ENCODE assay signal across 12 mouse cellular contexts in genomic region chr3:17613486-17613885, GRCm38 (mm10).
DNase-seq lines count a peak whose midpoint lies in the region; ATAC-seq and TF ChIP-seq lines count a peak whose summit lies in the region.
"Had no signal": no experiment of that assay in that cellular context is flagged by ENCODE, and none has a peak within 500 bp of the region (broad histone marks: within the 10 kb centered on the region; RNA-seq: fewer than 3 reads in every experiment).

No protein-coding gene starts in this region.

- H3K9ac ChIP-seq in heart, postnatal 0 days (replicated peaks; ENCODE audit: low read depth, low read length) = no peak overlapping the region
- H3K9ac ChIP-seq in heart, embryonic 12.5 days = no peak overlapping the region
- H3K9ac ChIP-seq in midbrain, embryonic 11.5 days (ENCODE audit: low read length) = no peak overlapping the region
- no peak overlapping the region for H3K9ac ChIP-seq in midbrain, embryonic 13.5 days (replicated peaks)
- H3K9ac ChIP-seq in stomach, postnatal 0 days (ENCODE audit: low read length) = no peak overlapping the region
- H3K9ac ChIP-seq: embryonic facial prominence, embryonic 13.5 days; lung, embryonic 15.5 days had no signal

- TF ChIP-seq POLR2A in brain, embryonic 14.5 days (IDR thresholded peaks at IDR 0.05; ENCODE audit: borderline replicate concordance, extremely low read depth, insufficient read depth, insufficient read length, poor library complexity, severe bottlenecking) = no peak

- no peak overlapping the region for H3K27ac ChIP-seq in heart, postnatal 0 days (ENCODE audit: low read depth)
- H3K27ac ChIP-seq in heart, embryonic 12.5 days (ENCODE audit: poor library complexity, severe bottlenecking) = no peak overlapping the region
- no peak overlapping the region for H3K27ac ChIP-seq in midbrain, embryonic 11.5 days (ENCODE audit: low read depth, low read length)
- no peak overlapping the region for H3K27ac ChIP-seq in midbrain, embryonic 13.5 days
- no peak overlapping the region for H3K27ac ChIP-seq in stomach, postnatal 0 days (replicated peaks)
- H3K27ac ChIP-seq: embryonic facial prominence, embryonic 13.5 days; lung, embryonic 15.5 days had no signal

- H3K9me3 ChIP-seq in heart, postnatal 0 days (replicated peaks; ENCODE audit: control insufficient read depth, low read length) = no peaks in the 10 kb centered on the region
- H3K9me3 ChIP-seq in heart, embryonic 12.5 days (replicated peaks) = no peaks in the 10 kb centered on the region
- no peaks in the 10 kb centered on the region for H3K9me3 ChIP-seq in midbrain, embryonic 11.5 days (ENCODE audit: control insufficient read depth, low read length)
- no peaks in the 10 kb centered on the region for H3K9me3 ChIP-seq in midbrain, embryonic 13.5 days
- H3K9me3 ChIP-seq in stomach, postnatal 0 days (ENCODE audit: control insufficient read depth, low read length) = no peaks in the 10 kb centered on the region
- H3K9me3 ChIP-seq: embryonic facial prominence, embryonic 13.5 days; lung, embryonic 15.5 days had no signal

- no peak for ATAC-seq in heart, postnatal 0 days (ENCODE audit: insufficient read depth, low read depth)
- ATAC-seq in heart, embryonic 12.5 days (ENCODE audit: insufficient number of reproducible peaks, low FRiP score) = no peak
- 0 out of 2 replicates have a peak, but pooled peaks have one; percentile 35 for ATAC-seq in midbrain, embryonic 11.5 days (ENCODE audit: low FRiP score)
- ATAC-seq in midbrain, embryonic 13.5 days = no peak
- ATAC-seq in stomach, postnatal 0 days (ENCODE audit: low FRiP score, low TSS enrichment) = no peak

- H3K4me1 ChIP-seq in heart, postnatal 0 days (ENCODE audit: control insufficient read depth, insufficient read depth) = 0 out of 2 replicates have a peak, but pooled peaks cover 6% of the 10 kb centered on the region
- H3K4me1 ChIP-seq in heart, embryonic 12.5 days (replicated peaks) = 0 out of 2 replicates have a peak, but pooled peaks cover 5% of the 10 kb centered on the region
- H3K4me1 ChIP-seq in midbrain, embryonic 11.5 days (ENCODE audit: control insufficient read depth, insufficient read depth, low read length) = no peaks in the 10 kb centered on the region
- H3K4me1 ChIP-seq in midbrain, embryonic 13.5 days (replicated peaks) = peaks cover 8% of the 10 kb centered on the region
- no peaks in the 10 kb centered on the region for H3K4me1 ChIP-seq in stomach, postnatal 0 days (replicated peaks; ENCODE audit: control insufficient read depth, insufficient read depth)
- H3K4me1 ChIP-seq: embryonic facial prominence, embryonic 13.5 days; lung, embryonic 15.5 days had no signal

- no peak for TF ChIP-seq EP300 in heart, postnatal 0 days (IDR thresholded peaks at IDR 0.05; ENCODE audit: low read depth)
- TF ChIP-seq EP300 in stomach, postnatal 0 days (optimal IDR thresholded peaks at IDR 0.05) = no peak

- no peak overlapping the region for H3K4me3 ChIP-seq in heart, postnatal 0 days (ENCODE audit: low read depth, low read length)
- no peak overlapping the region for H3K4me3 ChIP-seq in heart, embryonic 12.5 days
- H3K4me3 ChIP-seq in midbrain, embryonic 11.5 days (ENCODE audit: low read depth, low read length) = no peak overlapping the region
- no peak overlapping the region for H3K4me3 ChIP-seq in midbrain, embryonic 13.5 days (replicated peaks)
- no peak overlapping the region for H3K4me3 ChIP-seq in stomach, postnatal 0 days (ENCODE audit: low read depth, low read length)
- H3K4me3 ChIP-seq: embryonic facial prominence, embryonic 13.5 days; lung, embryonic 15.5 days had no signal

- no peak for DNase-seq in heart, postnatal 0 days (ENCODE audit: low spot score)
- DNase-seq in midbrain, embryonic 11.5 days (ENCODE audit: low spot score, missing footprints) = peak; percentile 87
- DNase-seq in brain, embryonic 14.5 days (ENCODE audit: low read depth) = no peak
- no peak for DNase-seq in stomach, postnatal 0 days (ENCODE audit: low spot score)
- DNase-seq in ovary, adult 18-20 months (ENCODE audit: low spot score) = no peak
- DNase-seq: kidney, adult 11 months; layer of hippocampus, postnatal 36 days; right cerebral cortex, postnatal 14 days had no signal

- no peaks in the 10 kb centered on the region for H3K36me3 ChIP-seq in heart, postnatal 0 days (replicated peaks; ENCODE audit: control insufficient read depth, insufficient read depth, low read length)
- H3K36me3 ChIP-seq in heart, embryonic 12.5 days = no peaks in the 10 kb centered on the region
- H3K36me3 ChIP-seq in midbrain, embryonic 11.5 days (ENCODE audit: control insufficient read depth, insufficient read depth, low read length) = no peaks in the 10 kb centered on the region
- no peaks in the 10 kb centered on the region for H3K36me3 ChIP-seq in midbrain, embryonic 13.5 days
- H3K36me3 ChIP-seq in stomach, postnatal 0 days (ENCODE audit: control insufficient read depth, insufficient read depth, low read length) = no peaks in the 10 kb centered on the region
- H3K36me3 ChIP-seq: embryonic facial prominence, embryonic 13.5 days; lung, embryonic 15.5 days had no signal

- TF ChIP-seq CTCF in heart, postnatal 0 days (IDR thresholded peaks at IDR 0.05; ENCODE audit: low read depth) = 0 out of 2 replicates have a peak, but pooled peaks have one; percentile 12
- peak; percentile 47; the same call in 1 of the 2 replicates for TF ChIP-seq CTCF in brain, embryonic 14.5 days (IDR thresholded peaks at IDR 0.05; ENCODE audit: borderline replicate concordance, extremely low read depth, insufficient read depth, insufficient read length)
- peak; percentile 24; the same call in 1 of the 2 replicates for TF ChIP-seq CTCF in stomach, postnatal 0 days (IDR thresholded peaks at IDR 0.05; ENCODE audit: low read depth)

- H3K27me3 ChIP-seq in heart, postnatal 0 days (ENCODE audit: control insufficient read depth, insufficient read depth, low read length) = no peaks in the 10 kb centered on the region
- H3K27me3 ChIP-seq in heart, embryonic 12.5 days (replicated peaks) = no peaks in the 10 kb centered on the region
- no peaks in the 10 kb centered on the region for H3K27me3 ChIP-seq in midbrain, embryonic 11.5 days (ENCODE audit: control insufficient read depth, insufficient read depth, low read length)
- H3K27me3 ChIP-seq in midbrain, embryonic 13.5 days = no peaks in the 10 kb centered on the region
- H3K27me3 ChIP-seq in stomach, postnatal 0 days (ENCODE audit: control insufficient read depth, insufficient read depth, low read length) = no peaks in the 10 kb centered on the region
- H3K27me3 ChIP-seq: embryonic facial prominence, embryonic 13.5 days; lung, embryonic 15.5 days had no signal

- no peak overlapping the region for H3K4me2 ChIP-seq in heart, postnatal 0 days (ENCODE audit: low read depth, low read length)
- H3K4me2 ChIP-seq in heart, embryonic 12.5 days = no peak overlapping the region
- H3K4me2 ChIP-seq in midbrain, embryonic 11.5 days = no peak overlapping the region
- no peak overlapping the region for H3K4me2 ChIP-seq in midbrain, embryonic 13.5 days (replicated peaks)
- no peak overlapping the region for H3K4me2 ChIP-seq in stomach, postnatal 0 days (replicated peaks; ENCODE audit: low read depth)
- H3K4me2 ChIP-seq: embryonic facial prominence, embryonic 13.5 days; lung, embryonic 15.5 days had no signal

- 76% methylated on average over 1 of the region's 1 CpGs for WGBS in heart, postnatal 0 days
- 90% methylated on average over 1 of the region's 1 CpGs for WGBS in heart, embryonic 12.5 days
- 95% methylated on average over 1 of the region's 1 CpGs for WGBS in midbrain, embryonic 11.5 days
- 92% methylated on average over 1 of the region's 1 CpGs for WGBS in midbrain, embryonic 13.5 days
- WGBS in stomach, postnatal 0 days = 83% methylated on average over 1 of the region's 1 CpGs
